Mouse (Mus musculus) forebrain, embryonic 14.5 days (tissue): ENCODE measurements at regions not wholly inside any gene's neighbourhood (a gene's known extent, or its start where the extent isn't known, plus 50 kb on each side); places are given as distances from the start of the nearest gene placed in this dataset.

Experiments used
- ATAC-seq: fragments of 200-750 bp; cut with Nextera tagmentation; 2 replicates; pipeline ENCODE4 v1.8.0; 2017; ENCODE audit warnings: mild to moderate bottlenecking, moderate library complexity
- DNase-seq: peaks from one replicate; pipeline ENCODE4 v3.0.0-alpha.2; 2015; ENCODE audit warnings: low spot score
- H3K27ac ChIP-seq: fragments of 300-500 bp; sonication (generic); 2 replicates; pipeline ENCODE4 v1.5.1; 2014; ENCODE audit warnings: low read depth, mild to moderate bottlenecking, control low read depth, low read length, moderate library complexity
- H3K27me3 ChIP-seq: fragments of 300-500 bp; sonication (generic); replicated peaks from 2 replicates; pipeline ENCODE4 v1.6.1; 2014; ENCODE audit warnings: low read length, control low read depth, mixed read lengths; ENCODE audit not compliant: control insufficient read depth, insufficient read depth
- H3K36me3 ChIP-seq: fragments of 300-500 bp; sonication (generic); 2 replicates; pipeline ENCODE4 v1.6.1; 2014; ENCODE audit warnings: low read length, control low read depth; ENCODE audit not compliant: control insufficient read depth, insufficient read depth
- H3K4me1 ChIP-seq: fragments of 300-500 bp; sonication (generic); 2 replicates; pipeline ENCODE4 v1.6.1; 2014; ENCODE audit warnings: antibody characterized with exemption, low read length, control low read depth; ENCODE audit not compliant: control insufficient read depth, insufficient read depth
- H3K4me2 ChIP-seq: fragments of 300-500 bp; sonication (generic); 2 replicates; pipeline ENCODE4 v1.6.1; 2014; ENCODE audit warnings: mild to moderate bottlenecking, control low read depth, low read length
- H3K4me3 ChIP-seq: fragments of 300-500 bp; sonication (generic); 2 replicates; pipeline ENCODE4 v1.5.1; 2014; ENCODE audit warnings: low read depth, low read length, control low read depth
- H3K9ac ChIP-seq: fragments of 300-500 bp; sonication (generic); 2 replicates; pipeline ENCODE4 v1.6.1; 2014; ENCODE audit warnings: mild to moderate bottlenecking, low read length, control low read depth, moderate library complexity
- H3K9me3 ChIP-seq: fragments of 300-500 bp; sonication (generic); replicated peaks from 2 replicates; pipeline ENCODE4 v1.6.1; 2016; ENCODE audit warnings: low read length, control low read depth, mixed read lengths; ENCODE audit not compliant: control insufficient read depth
- WGBS: fragments of 180-500 bp; shearing (Covaris S2); extraction: QIAGEN DNeasy Blood & Tissue Kit; methylation state at CpG from one replicate; pipeline ENCODE4 v1.1.7; 2014; 5-methylcytosine and 5-hydroxymethylcytosine counted together

GRCm38 (mm10) chr11:34153749-34154525 is 54.0 kb downstream of the Foxi1 start:
- Histone ChIP-seq H3K36me3 (no peaks in the 10 kb centered on the region), H3K4me1 (no peaks in the 10 kb centered on the region), H3K9me3 (no peaks in the 10 kb centered on the region), H3K9ac (no peak overlapping the region), H3K4me2 (no peak overlapping the region), H3K27ac (no peak overlapping the region), H3K27me3 (no peaks in the 10 kb centered on the region), H3K4me3 (no peak overlapping the region)
- WGBS, result 91% methylated on average over 5 of the region's 5 CpGs
- DNase-seq, result no peak
- no peak for ATAC-seq

DNA sequence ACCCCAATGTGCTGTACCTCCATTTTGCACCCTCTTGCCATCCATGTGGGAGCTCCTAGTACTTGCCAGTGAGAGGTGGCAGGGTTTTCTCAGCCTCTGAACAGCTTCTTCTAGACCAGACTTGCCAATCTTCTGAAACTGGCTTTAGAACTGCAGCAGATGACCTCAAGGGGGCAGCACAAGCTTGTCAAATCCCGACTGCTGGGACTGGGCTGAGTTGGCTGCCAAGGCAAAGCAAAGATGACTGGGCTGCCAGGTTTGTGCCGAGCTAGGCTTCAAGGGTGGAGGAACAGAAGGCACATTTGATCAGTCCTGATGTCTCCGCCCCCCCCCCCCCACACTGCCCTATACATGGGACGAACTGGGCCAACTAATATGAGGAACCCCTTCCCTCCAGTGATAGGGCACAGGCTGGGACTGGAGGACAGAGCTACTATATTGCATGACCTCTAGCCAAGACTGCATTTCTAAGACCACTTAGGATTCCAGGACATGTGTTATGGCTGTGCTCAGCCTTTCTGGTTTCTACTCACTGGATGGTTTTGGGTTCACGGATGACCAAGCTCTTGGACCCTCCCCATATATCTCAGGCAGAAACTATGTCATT is 51.1 kb upstream of the 4930469K13Rik start:
- ATAC-seq (peak; percentile 77), DNase-seq (peak; percentile 87)
- Histone ChIP-seq H3K4me2 (no peak overlapping the region), H3K4me3 (no peak overlapping the region), H3K36me3 (no peaks in the 10 kb centered on the region), H3K27ac (no peak overlapping the region), H3K4me1 (peaks cover 3% of the 10 kb centered on the region), H3K9ac (no peak overlapping the region), H3K27me3 (0 out of 2 replicates have a peak, but pooled peaks cover 3% of the 10 kb centered on the region), H3K9me3 (no peaks in the 10 kb centered on the region)
- 34% methylated on average over 5 of the region's 5 CpGs for WGBS
